Mouse (Mus musculus): ENCODE measurements around the gene Rnaset2a. TPM values are rescaled to one million over a fixed set of nuclear protein-coding genes. Genes with fewer than 3 reads are reported as not detected.
"Not testable (repeated sequence)": the region's sequence is repeated elsewhere in the genome, so short reads cannot be mapped to it uniquely, and the experiment has no call there.

Rnaset2a gene
- 18.0 and 21.5 TPM in 2 replicates for polyA plus RNA-seq (2015; fragmentation: Nextera tagmentation; extraction: Ambion mirVana)

DNA sequence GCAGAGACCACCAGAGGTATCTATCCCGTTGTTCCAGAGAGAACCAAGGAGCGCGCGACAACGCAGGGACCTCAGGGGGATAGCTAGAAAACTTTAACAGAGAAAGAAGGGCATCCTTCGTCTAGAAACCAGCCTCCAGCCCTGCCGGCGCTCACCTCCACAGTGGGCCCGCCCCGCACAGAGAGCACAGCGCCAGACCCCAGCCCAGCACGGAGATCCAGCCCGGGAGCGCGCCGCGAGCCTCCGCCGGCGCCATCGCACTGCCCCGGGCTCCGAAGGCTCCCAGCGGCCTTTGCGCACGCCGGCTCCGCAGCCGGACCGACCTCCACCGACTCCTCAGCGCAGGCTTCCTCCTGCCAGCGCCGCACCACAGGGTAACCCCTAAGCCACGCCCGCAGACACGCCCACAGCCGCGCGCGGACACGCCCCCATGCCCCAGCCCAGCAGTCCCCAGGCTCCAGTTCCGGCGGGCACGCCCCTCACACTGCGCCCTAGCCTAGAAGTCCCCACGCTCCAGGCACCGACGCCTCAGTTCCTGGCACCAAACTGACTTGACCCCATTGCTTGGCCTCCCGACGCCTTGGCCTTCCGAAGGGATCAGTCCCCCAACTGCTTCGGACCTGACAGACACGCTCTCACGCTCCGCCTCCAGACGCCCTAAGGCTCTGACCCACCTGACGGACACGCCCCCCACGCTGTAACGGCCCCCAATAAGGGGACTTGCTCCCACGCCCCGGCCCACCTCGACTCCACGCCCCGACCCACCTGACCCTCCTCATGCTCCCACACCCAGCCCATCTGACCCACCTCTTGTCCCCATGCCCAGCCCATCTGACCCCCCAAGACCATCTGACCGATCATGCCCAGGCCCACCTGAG, at the start of gene Rnaset2a, which contains the start of gene Gm49673:
Gene Rnaset2a, minus strand, starts transcription at position 659 of the 878 bp plus-strand sequence.
Gene Gm49673, minus strand, starts transcription at position 350 of the 878 bp plus-strand sequence.
- Histone ChIP-seq H3K4me3 (replicated peaks) (peak within 1 kb of the TSS; percentile 65), H3K4me2 (peak within 1 kb of the TSS; percentile 78), H3K9ac (peak within 1 kb of the TSS; percentile 64), H3K27ac (replicated peaks) (0 out of 2 replicates have a peak within 1 kb of the TSS, but pooled peaks have one; percentile 38)
- not testable (repeated sequence) for H3K4me1 ChIP-seq (replicated peaks); H3K27me3 ChIP-seq; H3K9me3 ChIP-seq (replicated peaks); H3K36me3 ChIP-seq (replicated peaks)
- 1% methylated on average over 55 of the region's 67 CpGs for WGBS (ENCODE audit: insufficient replicate concordance)
- peak; percentile 95 for ATAC-seq (ENCODE audit: insufficient read depth)

DNA sequence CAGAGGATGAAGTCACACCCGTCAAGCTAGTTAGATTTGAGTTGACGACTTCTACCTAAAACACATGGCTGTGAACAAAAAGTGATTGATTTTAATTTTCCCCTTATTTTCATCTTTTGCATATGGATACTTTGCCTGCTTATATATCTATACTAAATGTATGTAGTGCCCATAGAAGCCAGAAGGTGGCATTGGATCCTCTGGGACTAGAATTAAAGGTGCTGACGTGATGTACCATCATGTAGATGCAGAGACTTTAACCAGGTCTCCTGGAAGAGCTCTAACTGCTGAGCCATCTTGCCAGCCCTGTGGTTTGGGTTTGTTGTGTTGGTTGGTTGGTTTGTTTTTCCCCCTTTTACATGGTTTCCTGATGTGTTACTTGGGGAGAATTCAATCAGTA, 49.8 kb upstream of the Rnaset2a start:
- Histone ChIP-seq H3K36me3 (replicated peaks) (peaks cover 37% of the 10 kb centered on the region), H3K9ac (no peak overlapping the region), H3K4me1 (replicated peaks) (no peaks in the 10 kb centered on the region), H3K27ac (replicated peaks) (no peak overlapping the region), H3K4me2 (no peak overlapping the region), H3K4me3 (replicated peaks) (no peak overlapping the region), H3K27me3 (no peaks in the 10 kb centered on the region), H3K9me3 (replicated peaks) (no peaks in the 10 kb centered on the region)
- 61% methylated on average over 3 of the region's 3 CpGs for WGBS (ENCODE audit: insufficient replicate concordance)
- ATAC-seq (ENCODE audit: insufficient read depth): no peak

DNA sequence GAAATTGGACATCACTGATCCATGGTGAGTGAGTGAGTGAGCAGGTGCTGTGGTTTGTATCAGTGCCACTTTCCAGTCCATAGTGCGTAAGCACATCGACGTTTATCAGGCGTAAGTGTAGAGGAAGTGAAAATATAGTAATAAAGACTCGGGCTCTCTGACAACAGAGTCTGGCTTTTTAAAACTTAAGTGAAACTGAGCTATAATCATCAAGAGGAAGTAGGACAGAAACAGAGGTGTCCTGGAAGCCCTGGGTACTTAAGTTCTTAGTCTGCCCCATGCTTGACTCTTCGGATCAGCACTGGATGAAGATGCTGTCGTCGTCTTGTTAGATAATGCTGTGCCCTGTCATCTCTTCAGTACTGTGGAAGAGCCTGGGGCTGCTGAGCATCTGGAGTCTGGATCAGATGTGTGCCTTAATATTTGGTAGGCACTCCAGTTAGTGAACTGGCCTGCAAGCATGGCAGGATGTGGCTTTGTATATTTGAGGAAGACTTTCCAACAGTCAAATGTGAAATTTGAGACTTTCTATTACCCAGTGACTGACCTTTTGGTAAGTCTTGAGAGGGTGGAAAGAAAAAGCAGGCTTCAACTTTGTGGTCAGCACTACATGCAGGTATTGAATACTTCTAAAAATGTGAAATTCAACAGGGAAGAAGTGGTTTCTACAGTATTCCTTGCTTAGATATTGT, 47.9 kb upstream of the Rnaset2a start:
- Histone ChIP-seq H3K9me3 (replicated peaks) (no peaks in the 10 kb centered on the region), H3K4me1 (replicated peaks) (no peaks in the 10 kb centered on the region), H3K4me3 (replicated peaks) (no peak overlapping the region), H3K4me2 (no peak overlapping the region), H3K27ac (replicated peaks) (no peak overlapping the region), H3K9ac (no peak overlapping the region), H3K27me3 (no peaks in the 10 kb centered on the region), H3K36me3 (replicated peaks) (peaks cover 51% of the 10 kb centered on the region)
- WGBS (ENCODE audit: insufficient replicate concordance): 61% methylated on average over 8 of the region's 8 CpGs
- no peak for ATAC-seq (ENCODE audit: insufficient read depth)

DNA sequence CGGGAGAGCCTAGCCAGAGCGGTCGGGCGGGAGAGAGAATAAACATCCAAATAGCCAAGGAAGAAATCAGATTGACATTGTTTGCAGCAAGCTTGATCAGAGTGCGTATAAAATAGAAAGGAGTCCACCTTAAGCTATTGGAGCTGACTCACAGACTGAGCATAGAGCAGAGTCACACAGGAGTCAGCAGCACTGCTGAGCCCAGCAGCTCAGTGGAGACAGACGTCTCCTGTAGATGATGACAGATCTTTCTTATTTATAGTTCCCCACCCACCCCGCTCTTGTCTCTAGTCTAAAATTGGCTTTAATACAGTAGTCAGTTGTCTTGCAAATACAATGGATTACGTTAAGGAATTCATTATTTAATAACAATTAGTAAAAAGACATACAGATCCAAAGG, 45.8 kb upstream of the Rnaset2a start:
- no peaks in the 10 kb centered on the region for H3K4me1 ChIP-seq (replicated peaks)
- no peak overlapping the region for H3K4me3 ChIP-seq (replicated peaks)
- ATAC-seq (ENCODE audit: insufficient read depth): no peak
- H3K27me3 ChIP-seq: no peaks in the 10 kb centered on the region
- H3K9ac ChIP-seq: no peak overlapping the region
- WGBS (ENCODE audit: insufficient replicate concordance): 81% methylated on average over 8 of the region's 8 CpGs
- H3K4me2 ChIP-seq: no peak overlapping the region
- no peak overlapping the region for H3K27ac ChIP-seq (replicated peaks)
- peaks cover 71% of the 10 kb centered on the region for H3K36me3 ChIP-seq (replicated peaks)
- no peaks in the 10 kb centered on the region for H3K9me3 ChIP-seq (replicated peaks)

DNA sequence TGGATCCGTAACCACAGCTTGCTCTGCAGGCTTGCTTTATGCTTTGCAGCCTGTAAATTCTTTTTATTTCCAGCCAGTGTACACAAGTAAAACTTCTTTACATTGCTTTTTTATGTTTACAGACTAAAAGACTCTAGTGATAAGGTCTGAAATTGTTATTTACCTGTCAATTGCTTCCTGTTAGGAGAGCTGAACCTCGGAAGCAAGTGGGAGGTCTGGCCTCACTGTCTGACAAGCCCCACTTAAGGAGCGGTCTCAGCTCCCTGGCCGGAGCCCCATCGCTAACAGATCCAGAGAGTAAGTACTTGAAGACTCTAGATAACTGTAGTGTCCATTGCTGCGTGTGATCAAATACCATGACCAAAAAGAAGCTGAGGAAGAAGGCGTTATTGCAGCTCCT, 36.3 kb upstream of the Rnaset2a start:
- H3K4me2 ChIP-seq: no peak overlapping the region
- H3K4me3 ChIP-seq (replicated peaks): no peak overlapping the region
- 76% methylated on average over 7 of the region's 7 CpGs for WGBS (ENCODE audit: insufficient replicate concordance)
- H3K36me3 ChIP-seq (replicated peaks): peaks cover 77% of the 10 kb centered on the region
- H3K27ac ChIP-seq (replicated peaks): no peak overlapping the region
- H3K4me1 ChIP-seq (replicated peaks): no peaks in the 10 kb centered on the region
- no peaks in the 10 kb centered on the region for H3K27me3 ChIP-seq
- no peak overlapping the region for H3K9ac ChIP-seq
- no peaks in the 10 kb centered on the region for H3K9me3 ChIP-seq (replicated peaks)
- ATAC-seq (ENCODE audit: insufficient read depth): no peak

DNA sequence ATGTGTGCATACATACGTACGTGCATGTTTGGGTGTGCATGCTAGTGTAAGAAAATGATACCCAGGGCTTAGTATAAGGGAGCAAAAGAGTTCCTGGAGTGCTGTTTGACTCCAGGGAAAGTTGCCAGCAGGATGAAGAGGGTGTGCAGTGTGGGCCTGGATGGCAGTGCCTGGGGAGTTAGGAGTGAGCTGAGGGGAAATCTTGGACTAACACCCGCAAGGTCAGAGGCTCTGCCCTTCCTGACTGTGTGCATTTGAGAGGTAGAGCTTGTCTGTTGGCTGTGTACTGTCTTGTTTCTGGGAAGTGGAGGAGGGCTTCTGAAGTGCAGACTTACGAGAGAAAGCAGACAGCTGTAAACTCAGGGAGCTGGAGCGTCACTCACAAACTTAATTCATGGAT, 35.9 kb upstream of the Rnaset2a start:
- Histone ChIP-seq H3K9me3 (replicated peaks) (no peaks in the 10 kb centered on the region), H3K27me3 (no peaks in the 10 kb centered on the region), H3K4me3 (replicated peaks) (no peak overlapping the region), H3K27ac (replicated peaks) (no peak overlapping the region), H3K4me1 (replicated peaks) (no peaks in the 10 kb centered on the region), H3K4me2 (no peak overlapping the region), H3K9ac (no peak overlapping the region), H3K36me3 (replicated peaks) (peaks cover 75% of the 10 kb centered on the region)
- ATAC-seq (ENCODE audit: insufficient read depth): no peak
- WGBS (ENCODE audit: insufficient replicate concordance): 80% methylated on average over 5 of the region's 5 CpGs

DNA sequence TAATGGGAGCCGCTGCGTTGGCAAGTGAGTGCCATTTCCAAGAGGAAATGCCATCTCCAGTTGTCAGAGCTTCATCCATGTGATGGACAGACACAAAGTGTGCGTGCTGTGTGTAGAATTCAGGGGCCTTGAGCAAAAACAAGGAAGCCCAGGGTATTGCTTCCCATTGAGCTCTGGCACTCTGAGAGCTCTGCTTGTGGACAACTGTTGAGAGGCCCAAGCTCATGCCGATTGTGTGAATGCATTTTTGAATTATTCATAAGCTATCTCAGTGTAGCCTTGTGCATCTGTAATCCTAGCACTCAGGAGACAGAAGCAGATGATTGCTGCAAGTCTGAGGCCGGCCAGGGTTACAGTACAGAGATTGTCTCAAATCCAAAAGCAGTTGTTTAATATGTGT, 29.2 kb upstream of the Rnaset2a start:
- H3K4me3 ChIP-seq (replicated peaks): no peak overlapping the region
- H3K9me3 ChIP-seq (replicated peaks): no peaks in the 10 kb centered on the region
- no peaks in the 10 kb centered on the region for H3K4me1 ChIP-seq (replicated peaks)
- WGBS (ENCODE audit: insufficient replicate concordance): 89% methylated on average over 5 of the region's 5 CpGs
- H3K27ac ChIP-seq (replicated peaks): no peak overlapping the region
- no peak overlapping the region for H3K9ac ChIP-seq
- H3K27me3 ChIP-seq: no peaks in the 10 kb centered on the region
- no peak overlapping the region for H3K4me2 ChIP-seq
- no peak for ATAC-seq (ENCODE audit: insufficient read depth)
- peaks cover 73% of the 10 kb centered on the region for H3K36me3 ChIP-seq (replicated peaks)

DNA sequence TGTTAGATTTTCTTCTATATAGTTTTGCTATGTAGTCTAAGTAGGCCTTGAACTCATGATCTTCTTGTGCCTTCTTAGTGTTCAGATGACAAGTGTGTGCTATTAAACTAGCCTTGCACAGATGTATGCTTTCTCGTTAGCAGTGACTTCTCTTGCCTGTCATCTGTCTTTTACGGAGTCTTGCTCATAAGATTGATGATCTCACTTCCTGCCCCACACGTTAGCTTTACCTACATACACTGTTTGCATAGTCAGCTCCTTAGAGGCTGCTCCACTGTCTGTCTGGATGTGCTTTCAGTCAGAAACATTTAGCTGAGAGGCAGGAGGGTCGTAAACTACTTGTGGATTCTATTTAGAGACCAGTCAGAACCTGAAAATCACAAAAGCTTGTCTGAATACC, 23.2 kb upstream of the Rnaset2a start:
- Histone ChIP-seq H3K9me3 (replicated peaks) (no peaks in the 10 kb centered on the region), H3K27me3 (no peaks in the 10 kb centered on the region), H3K9ac (no peak overlapping the region), H3K36me3 (replicated peaks) (peaks cover 66% of the 10 kb centered on the region), H3K27ac (replicated peaks) (no peak overlapping the region), H3K4me3 (replicated peaks) (no peak overlapping the region), H3K4me2 (no peak overlapping the region), H3K4me1 (replicated peaks) (no peaks in the 10 kb centered on the region)
- ATAC-seq (ENCODE audit: insufficient read depth): no peak
- WGBS (ENCODE audit: insufficient replicate concordance): 62% methylated on average over 4 of the region's 4 CpGs

DNA sequence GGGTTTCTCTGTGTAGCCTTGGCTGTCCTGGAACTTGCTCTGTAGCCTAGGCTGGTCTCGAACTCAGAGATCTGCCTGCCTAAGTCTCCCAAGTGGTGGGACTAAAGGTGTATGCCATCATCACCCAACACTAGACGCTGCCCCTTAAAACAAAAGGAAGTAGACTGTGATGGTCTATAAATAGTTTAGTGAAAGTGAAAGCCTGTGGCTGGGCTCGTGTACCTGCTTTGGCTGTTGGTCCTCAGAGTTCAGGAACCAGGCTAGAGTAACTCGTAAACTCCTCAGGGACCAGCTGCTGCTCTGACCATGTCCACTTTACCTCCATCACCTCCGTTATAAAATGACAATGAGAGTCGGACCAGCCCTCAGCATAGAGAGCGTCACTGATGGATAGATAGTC, 22.4 kb upstream of the Rnaset2a start:
- 70% methylated on average over 7 of the region's 7 CpGs for WGBS (ENCODE audit: insufficient replicate concordance)
- H3K9me3 ChIP-seq (replicated peaks): no peaks in the 10 kb centered on the region
- H3K27ac ChIP-seq (replicated peaks): no peak overlapping the region
- H3K4me2 ChIP-seq: no peak overlapping the region
- no peak overlapping the region for H3K4me3 ChIP-seq (replicated peaks)
- peaks cover 59% of the 10 kb centered on the region for H3K36me3 ChIP-seq (replicated peaks)
- H3K27me3 ChIP-seq: no peaks in the 10 kb centered on the region
- ATAC-seq (ENCODE audit: insufficient read depth): no peak
- no peak overlapping the region for H3K9ac ChIP-seq
- H3K4me1 ChIP-seq (replicated peaks): no peaks in the 10 kb centered on the region

DNA sequence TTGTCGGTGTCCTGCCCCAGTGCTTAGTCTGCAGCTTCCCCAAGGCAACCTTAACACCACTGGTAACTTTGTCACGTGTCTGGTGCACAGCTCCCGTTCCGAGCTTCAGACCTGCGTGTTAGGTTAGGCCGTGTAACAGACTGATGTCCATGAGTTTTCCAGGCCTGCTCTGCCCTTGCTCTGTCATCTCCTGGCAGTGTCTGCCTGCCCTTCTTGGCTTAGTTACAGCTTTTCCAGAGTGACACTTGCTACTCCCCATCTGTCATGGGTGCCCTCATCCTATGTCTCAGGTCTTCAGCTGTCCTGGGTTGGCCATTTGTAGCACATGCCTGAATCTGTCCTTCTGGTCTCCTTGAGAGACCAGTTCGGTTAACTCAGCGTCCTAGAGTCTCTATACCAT, 19.5 kb upstream of the Rnaset2a start:
- not testable (repeated sequence) for H3K4me1 ChIP-seq (replicated peaks); H3K4me2 ChIP-seq
- H3K36me3 ChIP-seq (replicated peaks): peaks cover 35% of the 10 kb centered on the region

DNA sequence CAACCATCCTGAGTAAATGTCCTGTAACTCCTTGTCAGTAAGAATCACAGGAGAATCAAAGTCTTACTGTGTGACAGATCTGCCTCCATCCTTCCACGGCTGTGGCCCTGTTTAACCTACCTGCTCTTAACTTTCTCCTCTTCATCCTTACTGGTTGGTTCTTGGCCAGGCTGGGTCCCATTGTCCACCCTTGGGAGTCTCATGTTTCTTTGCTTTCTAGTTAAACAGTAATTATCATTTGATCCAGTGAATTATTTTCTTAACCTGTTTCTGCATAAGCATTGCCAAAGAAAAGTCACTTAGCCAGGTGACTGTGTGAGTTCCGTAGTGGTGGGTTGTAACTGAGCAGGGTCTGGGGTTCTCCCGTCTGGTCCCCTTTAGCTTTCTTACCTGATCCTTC, 18.6 kb upstream of the Rnaset2a start:
- Histone ChIP-seq H3K4me3 (replicated peaks) (peak overlapping the region; percentile 65), H3K36me3 (replicated peaks) (peaks cover 26% of the 10 kb centered on the region), H3K4me2 (peak overlapping the region; percentile 56)
- not testable (repeated sequence) for H3K27me3 ChIP-seq; H3K9ac ChIP-seq; ATAC-seq (ENCODE audit: insufficient read depth); H3K27ac ChIP-seq (replicated peaks); H3K9me3 ChIP-seq (replicated peaks); H3K4me1 ChIP-seq (replicated peaks)
- WGBS (ENCODE audit: insufficient replicate concordance): 48% methylated on average over 2 of the region's 3 CpGs

More for the DNA sequence above, 19.5 kb upstream of the Rnaset2a start:
- not testable (repeated sequence) for H3K27me3 ChIP-seq; H3K9ac ChIP-seq; H3K4me3 ChIP-seq (replicated peaks); ATAC-seq (ENCODE audit: insufficient read depth); H3K27ac ChIP-seq (replicated peaks); H3K9me3 ChIP-seq (replicated peaks)
- WGBS (ENCODE audit: insufficient replicate concordance): 85% methylated on average over 7 of the region's 8 CpGs
